Mouse (Mus musculus): Measurements from ENCODE around the gene Olfr420.

The Olfr420 gene

GRCm38 (mm10) chr1:174155333-174155732 lies at the start of gene Olfr420:
TSS of gene Olfr420 (plus strand) at chr1:174155633.
- DNase-seq (ENCODE audit: low read depth, low spot score) = no peak

GRCm38 (mm10) chr1:174121062-174121461 lies 34.4 kb upstream of the Olfr420 start, which contains the start of gene Olfr231:
TSS of gene Olfr231 (minus strand) at chr1:174121162.
- DNase-seq (ENCODE audit: low read depth, low spot score) = no peak

- no peak for DNase-seq (ENCODE audit: low read depth, low spot score)
Observed at GRCm38 (mm10) chr1:174131217-174131616, 24.2 kb upstream of the Olfr420 start, which contains the start of gene Olfr424. TSS of gene Olfr424 (plus strand) at chr1:174131517.

- DNase-seq (ENCODE audit: low read depth, low spot score) = no peak
Observed at GRCm38 (mm10) chr1:174131999-174132398, 23.4 kb upstream of the Olfr420 start.

GRCm38 (mm10) chr1:174141384-174141783 lies 14.0 kb upstream of the Olfr420 start:
- DNase-seq (ENCODE audit: low read depth, low spot score) = no peak

- DNase-seq (ENCODE audit: low read depth, low spot score) = peak; percentile 3
Observed at GRCm38 (mm10) chr1:174146696-174147095, 8.7 kb upstream of the Olfr420 start.

GRCm38 (mm10) chr1:174149289-174149688 lies 6.1 kb upstream of the Olfr420 start:
- DNase-seq (ENCODE audit: low read depth, low spot score) = no peak

GRCm38 (mm10) chr1:174157622-174158021 lies 2.2 kb downstream of the Olfr420 start:
- no peak for DNase-seq (ENCODE audit: low read depth, low spot score)

- DNase-seq (ENCODE audit: low read depth, low spot score) = no peak
Observed at GRCm38 (mm10) chr1:174158512-174158911, 3.1 kb downstream of the Olfr420 start.

GRCm38 (mm10) chr1:174159095-174159494 lies 3.7 kb downstream of the Olfr420 start:
- no peak for DNase-seq (ENCODE audit: low read depth, low spot score)

GRCm38 (mm10) chr1:174169024-174169423 lies 13.6 kb downstream of the Olfr420 start:
- no peak for DNase-seq (ENCODE audit: low read depth, low spot score)

- DNase-seq (ENCODE audit: low read depth, low spot score) = peak; percentile 50
Observed at GRCm38 (mm10) chr1:174170706-174171501, 15.5 kb downstream of the Olfr420 start.

GRCm38 (mm10) chr1:174171537-174171936 lies 16.1 kb downstream of the Olfr420 start:
- DNase-seq (ENCODE audit: low read depth, low spot score) = no peak

GRCm38 (mm10) chr1:174172605-174173004 lies 17.2 kb downstream of the Olfr420 start, which contains the start of gene Spta1:
TSS of gene Spta1 (plus strand) at chr1:174172776.
- DNase-seq (ENCODE audit: low read depth, low spot score) = no peak

GRCm38 (mm10) chr1:174204699-174205098 lies 49.3 kb downstream of the Olfr420 start:
- no peak for DNase-seq (ENCODE audit: low read depth, low spot score)
